Mouse (Mus musculus): ENCODE measurements around the gene Dtx3l. TPM values are rescaled to one million over a fixed set of nuclear protein-coding genes. Genes with fewer than 3 reads are reported as not detected.
"Not testable (repeated sequence)": the region's sequence is repeated elsewhere in the genome, so short reads cannot be mapped to it uniquely, and the experiment has no call there.

The Dtx3l gene
- polyA plus RNA-seq, 1 experiment, result 8.1 TPM

DNA sequence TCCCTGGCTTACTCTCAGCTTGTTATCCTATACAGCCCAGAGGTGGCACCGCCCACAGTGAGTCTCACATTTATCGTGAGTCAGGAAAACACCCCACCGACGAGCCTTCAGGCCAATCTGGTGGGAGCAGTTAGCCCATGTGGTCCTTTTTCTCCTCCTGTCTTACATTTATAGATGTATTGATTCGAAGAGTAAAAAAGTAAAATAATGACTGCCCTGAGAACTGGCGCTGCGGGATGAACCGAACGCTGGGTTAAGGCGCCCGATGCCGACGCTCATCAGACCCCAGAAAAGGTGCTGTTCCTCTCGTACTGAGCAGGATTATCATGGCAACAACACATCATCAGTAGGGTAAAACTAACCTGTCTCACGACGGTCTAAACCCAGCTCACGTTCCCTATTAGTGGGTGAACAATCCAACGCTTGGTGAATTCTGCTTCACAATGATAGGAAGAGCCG lies 42.4 kb upstream of the Dtx3l start:
- H3K27me3 ChIP-seq (ENCODE audit: control insufficient read depth, insufficient read depth, low read length), result no peaks in the 10 kb centered on the region
- no peaks in the 10 kb centered on the region for H3K36me3 ChIP-seq (ENCODE audit: control insufficient read depth, insufficient read depth, low read length)
- H3K4me3 ChIP-seq (ENCODE audit: extremely low read depth, insufficient read depth, insufficient read length), result no peak overlapping the region
- peak; percentile 100 for DNase-seq (ENCODE audit: low read depth in 1 of 2, low spot score in 2 of 2)
- WGBS, result 64% methylated on average over 19 of the region's 19 CpGs
- TF ChIP-seq CTCF (IDR thresholded peaks at IDR 0.05; ENCODE audit: extremely low read depth, insufficient read depth, insufficient read length, insufficient replicate concordance), result no peak
- TF ChIP-seq POLR2A (IDR thresholded peaks at IDR 0.05; ENCODE audit: low read depth, low read length), result no peak
- H3K27ac ChIP-seq (ENCODE audit: insufficient read depth, low read length), result no peak overlapping the region
- H3K4me1 ChIP-seq (ENCODE audit: control insufficient read depth, insufficient read depth, insufficient read length), result no peaks in the 10 kb centered on the region

DNA sequence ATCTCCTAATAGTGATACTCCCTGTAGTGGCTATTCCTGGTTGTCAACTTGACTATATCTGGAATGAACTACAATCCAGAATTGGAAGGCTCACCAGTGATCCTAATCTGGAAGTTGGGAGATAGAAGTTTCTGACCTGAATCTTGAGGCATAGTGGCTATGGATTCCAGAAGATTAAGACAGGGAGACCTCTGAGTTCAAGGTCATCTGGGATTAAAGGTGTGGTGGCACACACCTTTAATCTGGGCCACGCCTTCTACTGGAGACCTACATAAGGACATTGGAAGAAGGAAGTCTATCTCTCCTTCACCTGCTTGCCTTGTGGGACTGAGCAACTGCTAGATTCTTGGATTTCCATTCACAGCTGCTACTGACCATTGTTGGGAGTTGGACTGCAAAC lies 39.5 kb upstream of the Dtx3l start, which contains the start of gene Kpna1:
TSS of gene Kpna1 (plus strand) at position 301 of the 400 bp plus-strand sequence.
- H3K27me3 ChIP-seq (ENCODE audit: control insufficient read depth, insufficient read depth, low read length); H3K36me3 ChIP-seq (ENCODE audit: control insufficient read depth, insufficient read depth, low read length); H3K4me1 ChIP-seq (ENCODE audit: control insufficient read depth, insufficient read depth, insufficient read length); DNase-seq (ENCODE audit: low read depth in 1 of 2, low spot score in 2 of 2); H3K4me3 ChIP-seq (ENCODE audit: extremely low read depth, insufficient read depth, insufficient read length); H3K27ac ChIP-seq (ENCODE audit: insufficient read depth, low read length): not testable (repeated sequence)
- WGBS, result 87% methylated on average over 1 of the region's 1 CpGs

DNA sequence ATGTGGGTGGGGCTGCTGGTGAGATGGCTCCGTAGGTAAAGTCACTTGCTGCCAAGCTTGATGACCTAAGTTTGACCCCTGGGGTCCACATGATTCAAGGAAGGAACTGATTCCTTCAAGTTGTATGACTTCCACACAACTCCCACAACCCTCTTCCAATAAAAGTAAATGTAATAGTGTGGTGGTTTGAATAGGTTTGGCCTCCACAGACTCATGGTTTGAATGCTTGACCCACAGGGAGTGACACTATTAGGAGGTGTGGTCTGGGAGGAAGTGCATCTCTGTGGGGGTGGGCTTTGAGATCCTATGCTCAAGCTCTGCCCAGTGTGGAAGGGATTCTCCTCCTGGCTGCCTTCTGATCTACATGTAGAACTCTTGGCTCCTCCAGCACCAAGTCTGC lies 35.1 kb upstream of the Dtx3l start:
- 53% methylated on average over 1 of the region's 1 CpGs for WGBS
- Histone ChIP-seq H3K4me1 (ENCODE audit: control insufficient read depth, insufficient read depth, insufficient read length) (no peaks in the 10 kb centered on the region), H3K27ac (ENCODE audit: insufficient read depth, low read length) (no peak overlapping the region), H3K27me3 (ENCODE audit: control insufficient read depth, insufficient read depth, low read length) (no peaks in the 10 kb centered on the region), H3K4me3 (ENCODE audit: extremely low read depth, insufficient read depth, insufficient read length) (no peak overlapping the region), H3K36me3 (ENCODE audit: control insufficient read depth, insufficient read depth, low read length) (peaks cover 28% of the 10 kb centered on the region)
- no peak for TF ChIP-seq POLR2A (IDR thresholded peaks at IDR 0.05; ENCODE audit: low read depth, low read length)
- TF ChIP-seq CTCF (IDR thresholded peaks at IDR 0.05; ENCODE audit: extremely low read depth, insufficient read depth, insufficient read length, insufficient replicate concordance), result no peak
- no peak for DNase-seq (ENCODE audit: low read depth in 1 of 2, low spot score in 2 of 2)

DNA sequence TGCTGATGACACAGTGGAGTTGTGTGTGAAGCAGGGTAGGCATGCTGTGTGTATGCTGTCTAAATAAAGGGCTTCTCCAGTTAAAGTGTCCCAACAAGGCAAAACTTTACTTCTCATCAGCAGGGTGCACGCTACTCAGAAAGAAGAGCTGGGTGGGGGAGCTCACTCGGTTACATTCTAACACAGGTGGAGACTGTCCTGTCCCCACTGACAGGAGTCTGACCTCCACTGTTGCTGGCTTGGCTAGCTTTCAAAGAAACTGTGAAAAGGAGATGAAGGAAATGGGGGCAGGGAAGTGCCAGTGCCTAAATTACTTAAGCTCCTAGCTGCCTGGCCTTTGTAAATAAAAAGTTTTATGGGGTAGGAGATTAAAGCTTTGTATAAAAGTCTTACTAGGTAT lies 29.2 kb upstream of the Dtx3l start:
- peaks cover 55% of the 10 kb centered on the region for H3K36me3 ChIP-seq (ENCODE audit: control insufficient read depth, insufficient read depth, low read length)
- no peaks in the 10 kb centered on the region for H3K27me3 ChIP-seq (ENCODE audit: control insufficient read depth, insufficient read depth, low read length)
- 94% methylated on average over 2 of the region's 2 CpGs for WGBS
- no peak overlapping the region for H3K27ac ChIP-seq (ENCODE audit: insufficient read depth, low read length)
- H3K4me3 ChIP-seq (ENCODE audit: extremely low read depth, insufficient read depth, insufficient read length), result no peak overlapping the region
- no peak for TF ChIP-seq POLR2A (IDR thresholded peaks at IDR 0.05; ENCODE audit: low read depth, low read length)
- TF ChIP-seq CTCF (IDR thresholded peaks at IDR 0.05; ENCODE audit: extremely low read depth, insufficient read depth, insufficient read length, insufficient replicate concordance), result no peak
- DNase-seq (ENCODE audit: low read depth in 1 of 2, low spot score in 2 of 2), result no peak
- H3K4me1 ChIP-seq (ENCODE audit: control insufficient read depth, insufficient read depth, insufficient read length), result no peaks in the 10 kb centered on the region

DNA sequence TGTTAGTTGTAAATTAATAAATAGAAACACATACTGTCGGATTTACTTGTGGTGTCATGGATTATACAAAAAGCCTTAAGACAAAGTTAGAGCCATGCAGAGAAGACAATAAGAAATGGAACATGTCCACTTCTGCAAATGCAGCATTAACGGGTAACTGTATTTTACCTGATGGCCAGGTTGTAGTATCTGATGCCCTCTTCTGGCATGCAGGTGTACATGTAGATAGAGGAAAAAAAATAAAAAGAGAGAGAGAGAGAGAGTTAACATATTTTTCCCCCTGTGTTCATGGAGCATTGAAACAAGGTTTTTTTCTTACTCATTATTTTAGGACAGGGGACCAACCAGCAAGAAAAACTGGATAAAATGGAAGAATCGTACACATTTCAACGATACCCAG lies 28.4 kb upstream of the Dtx3l start:
- TF ChIP-seq POLR2A (IDR thresholded peaks at IDR 0.05; ENCODE audit: low read depth, low read length) (no peak), CTCF (IDR thresholded peaks at IDR 0.05; ENCODE audit: extremely low read depth, insufficient read depth, insufficient read length, insufficient replicate concordance) (no peak)
- no peaks in the 10 kb centered on the region for H3K4me1 ChIP-seq (ENCODE audit: control insufficient read depth, insufficient read depth, insufficient read length)
- no peak overlapping the region for H3K4me3 ChIP-seq (ENCODE audit: extremely low read depth, insufficient read depth, insufficient read length)
- H3K27ac ChIP-seq (ENCODE audit: insufficient read depth, low read length), result no peak overlapping the region
- no peak for DNase-seq (ENCODE audit: low read depth in 1 of 2, low spot score in 2 of 2)
- 94% methylated on average over 4 of the region's 4 CpGs for WGBS
- peaks cover 51% of the 10 kb centered on the region for H3K36me3 ChIP-seq (ENCODE audit: control insufficient read depth, insufficient read depth, low read length)
- no peaks in the 10 kb centered on the region for H3K27me3 ChIP-seq (ENCODE audit: control insufficient read depth, insufficient read depth, low read length)

DNA sequence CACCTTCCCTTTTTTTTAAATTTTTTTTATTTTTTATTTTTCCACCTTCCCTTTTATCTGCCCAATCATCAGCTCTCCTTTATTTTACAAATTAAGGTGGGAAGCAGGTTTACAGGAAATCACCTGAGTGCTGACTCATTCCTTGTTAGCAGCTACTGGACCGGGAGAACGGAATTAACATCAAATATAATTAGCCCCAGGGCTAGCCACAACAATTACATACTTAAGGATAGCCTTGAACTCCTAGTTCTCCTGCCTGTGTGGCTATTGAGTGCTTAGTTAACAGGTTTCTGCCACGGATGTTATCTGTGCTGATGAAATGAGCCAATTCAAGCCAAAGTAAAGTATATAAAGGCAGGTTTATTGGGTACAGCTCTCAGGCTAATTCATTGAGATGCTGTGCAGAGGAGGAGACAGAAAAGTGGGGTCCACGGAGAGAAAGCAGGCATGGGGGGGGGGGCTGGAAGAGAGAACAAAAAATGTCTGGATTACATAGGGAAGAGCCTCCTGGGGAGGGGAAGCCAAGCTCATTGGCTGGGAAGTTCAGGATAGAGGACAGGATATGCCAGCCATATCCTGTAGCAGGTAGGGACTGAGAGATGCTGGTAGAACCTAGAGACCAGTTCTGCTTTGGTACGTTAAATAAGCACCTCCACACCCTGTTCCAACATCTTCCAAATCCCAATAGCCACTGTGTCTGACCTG lies 27.6 kb upstream of the Dtx3l start:
- 83% methylated on average over 5 of the region's 5 CpGs for WGBS
- H3K27ac ChIP-seq (ENCODE audit: insufficient read depth, low read length), result no peak overlapping the region
- no peak for TF ChIP-seq POLR2A (IDR thresholded peaks at IDR 0.05; ENCODE audit: low read depth, low read length)
- no peak for TF ChIP-seq CTCF (IDR thresholded peaks at IDR 0.05; ENCODE audit: extremely low read depth, insufficient read depth, insufficient read length, insufficient replicate concordance)
- H3K27me3 ChIP-seq (ENCODE audit: control insufficient read depth, insufficient read depth, low read length), result no peaks in the 10 kb centered on the region
- DNase-seq (ENCODE audit: low read depth in 1 of 2, low spot score in 2 of 2), result no peak
- no peaks in the 10 kb centered on the region for H3K4me1 ChIP-seq (ENCODE audit: control insufficient read depth, insufficient read depth, insufficient read length)
- H3K36me3 ChIP-seq (ENCODE audit: control insufficient read depth, insufficient read depth, low read length), result peaks cover 47% of the 10 kb centered on the region
- no peak overlapping the region for H3K4me3 ChIP-seq (ENCODE audit: extremely low read depth, insufficient read depth, insufficient read length)

DNA sequence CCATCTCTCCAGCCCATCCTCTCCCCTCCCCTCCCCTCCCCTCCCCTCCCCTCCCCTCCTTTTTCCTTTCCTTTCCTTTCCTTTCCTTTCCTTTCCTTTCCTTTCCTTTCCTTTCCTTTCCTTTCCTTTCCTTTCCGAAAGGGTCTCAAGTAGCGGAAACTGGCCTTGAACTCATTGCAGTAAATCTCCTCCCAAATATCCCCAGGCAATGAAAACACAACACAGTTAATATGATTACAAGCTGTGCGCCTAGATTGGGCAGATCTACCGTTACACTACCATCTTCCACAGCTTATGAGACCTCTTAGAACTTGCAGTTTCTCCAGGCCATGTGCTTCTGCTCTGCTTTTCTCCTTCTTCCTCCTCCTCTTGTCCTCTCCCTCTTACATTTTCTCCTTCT lies 27.0 kb upstream of the Dtx3l start:
- H3K27ac ChIP-seq (ENCODE audit: insufficient read depth, low read length); H3K27me3 ChIP-seq (ENCODE audit: control insufficient read depth, insufficient read depth, low read length); H3K4me3 ChIP-seq (ENCODE audit: extremely low read depth, insufficient read depth, insufficient read length); H3K4me1 ChIP-seq (ENCODE audit: control insufficient read depth, insufficient read depth, insufficient read length); DNase-seq (ENCODE audit: low read depth in 1 of 2, low spot score in 2 of 2): not testable (repeated sequence)
- H3K36me3 ChIP-seq (ENCODE audit: control insufficient read depth, insufficient read depth, low read length), result peaks cover 43% of the 10 kb centered on the region
- WGBS, result 95% methylated on average over 3 of the region's 4 CpGs
